Mouse (Mus musculus) liver, embryonic 12.5 days (tissue): ENCODE data around the gene Il1rl2. TPM values are rescaled to one million over a fixed set of nuclear protein-coding genes. Genes with fewer than 3 reads are reported as not detected.

Experiments
- ATAC-seq: fragments of 200-750 bp; cut with Nextera tagmentation; 2 replicates; pipeline ENCODE4 v1.8.0; 2017; ENCODE audit warnings: moderate number of reproducible peaks, mild to moderate bottlenecking, moderate library complexity
- H3K27ac ChIP-seq: fragments of 300-500 bp; sonication (generic); 2 replicates; pipeline ENCODE4 v1.5.1; 2016; ENCODE audit warnings: mild to moderate bottlenecking
- H3K27me3 ChIP-seq: fragments of 300-500 bp; sonication (generic); replicated peaks from 2 replicates; pipeline ENCODE4 v1.6.1; 2016; ENCODE audit warnings: mild to moderate bottlenecking, moderate library complexity
- H3K36me3 ChIP-seq: fragments of 300-500 bp; sonication (generic); 2 replicates; pipeline ENCODE4 v1.6.1; 2016; ENCODE audit warnings: mild to moderate bottlenecking, moderate library complexity
- H3K4me1 ChIP-seq: fragments of 300-500 bp; sonication (generic); 2 replicates; pipeline ENCODE4 v1.6.1; 2016
- H3K4me2 ChIP-seq: fragments of 300-500 bp; sonication (generic); 2 replicates; pipeline ENCODE4 v1.6.1; 2016; ENCODE audit warnings: mild to moderate bottlenecking, moderate library complexity
- H3K4me3 ChIP-seq: fragments of 300-500 bp; sonication (generic); 2 replicates; pipeline ENCODE4 v1.5.1; 2016; ENCODE audit warnings: mild to moderate bottlenecking, moderate library complexity
- H3K9ac ChIP-seq: fragments of 300-500 bp; sonication (generic); 2 replicates; pipeline ENCODE4 v1.6.1; 2016; ENCODE audit warnings: mild to moderate bottlenecking, moderate library complexity
- H3K9me3 ChIP-seq: fragments of 300-500 bp; sonication (generic); replicated peaks from 2 replicates; pipeline ENCODE4 v1.6.1; 2016; ENCODE audit warnings: mild to moderate bottlenecking, moderate library complexity
- WGBS: fragments of 180-500 bp; shearing (Covaris S2); methylation state at CpG from one replicate; pipeline ENCODE4 v1.1.7; 2016; ENCODE audit not compliant: insufficient replicate concordance; 5-methylcytosine and 5-hydroxymethylcytosine counted together
- polyA plus RNA-seq: library from polyadenylated mRNA; unstranded; fragments of >200 nt; fragmentation: Nextera tagmentation; extraction: Ambion mirVana; gene quantifications from 2 replicates; pipeline ENCODE4 v1.2.1, GENCODE M21; 2016

Gene Il1rl2
- polyA plus RNA-seq = 1.8 and 2.2 TPM in 2 replicates

DNA sequence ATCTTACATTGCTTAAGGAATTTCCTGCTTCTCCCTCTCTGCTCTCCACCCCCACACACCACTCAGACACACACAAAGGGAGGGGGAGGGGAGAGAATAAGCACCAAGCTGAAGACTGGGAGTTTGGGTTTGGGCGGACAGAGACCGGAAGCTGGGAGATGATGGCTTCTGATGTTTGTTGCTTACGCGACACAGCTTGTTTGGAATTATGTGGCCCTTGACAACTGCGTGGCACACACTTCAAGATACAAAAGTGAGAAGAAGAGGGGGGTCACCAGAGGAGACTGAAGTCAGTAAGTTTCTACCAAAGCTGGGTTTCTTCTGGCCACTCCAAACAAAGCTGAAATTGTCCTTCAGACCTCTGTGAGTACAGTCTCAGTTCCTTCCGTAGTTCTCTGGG is at the start of gene Il1rl2:
Gene Il1rl2 (plus strand): TSS at position 154 of the 400 bp plus-strand sequence.
- Histone ChIP-seq H3K27ac (no peak within 1 kb of the TSS), H3K36me3 (no peaks in the 10 kb centered on the region), H3K4me2 (peak within 1 kb of the TSS; percentile 77), H3K9ac (peak within 1 kb of the TSS; percentile 48), H3K4me1 (peaks cover 20% of the 10 kb centered on the region; the same call in 1 of the 2 replicates), H3K4me3 (peak within 1 kb of the TSS; percentile 55), H3K9me3 (no peaks in the 10 kb centered on the region), H3K27me3 (peaks cover 25% of the 10 kb centered on the region)
- 21% methylated on average over 6 of the region's 6 CpGs for WGBS
- no peak for ATAC-seq

DNA sequence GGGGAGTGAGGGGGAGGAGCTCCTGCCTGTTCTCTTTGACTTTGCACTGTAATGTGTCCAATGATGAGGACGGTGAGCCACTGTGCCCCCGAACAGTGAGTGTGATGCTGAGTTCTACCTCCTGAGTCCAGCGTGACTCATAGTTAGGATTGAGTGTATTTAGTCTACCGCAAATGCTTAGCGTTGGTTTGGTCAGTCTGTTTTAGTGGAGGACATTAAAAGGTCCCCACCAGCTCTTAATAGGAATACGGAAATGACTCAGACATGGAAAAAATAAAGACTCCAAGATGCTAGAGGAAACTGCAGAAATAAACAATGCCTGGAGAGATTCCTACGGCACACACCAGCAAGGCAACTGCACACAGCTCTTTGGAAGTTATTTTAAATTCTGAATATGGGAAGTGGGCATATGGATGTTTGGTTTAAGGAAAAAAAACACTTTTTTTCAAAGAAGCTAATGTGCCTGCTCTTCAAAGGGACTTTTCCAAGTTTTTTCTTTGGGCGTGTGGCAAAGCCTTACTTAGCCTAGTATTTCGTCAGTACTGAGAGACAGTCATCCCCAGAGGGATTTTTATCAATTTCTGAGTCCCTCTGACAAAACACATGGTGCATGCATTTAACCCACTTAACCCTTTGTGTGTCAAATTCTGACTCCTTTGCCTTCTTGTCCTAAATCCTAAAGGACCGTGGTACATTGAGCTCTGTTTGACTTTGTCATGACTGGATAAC is 49.0 kb upstream of the Il1rl2 start:
- H3K9me3 ChIP-seq = no peaks in the 10 kb centered on the region
- H3K4me1 ChIP-seq = peaks cover 29% of the 10 kb centered on the region; the same call in 1 of the 2 replicates
- no peaks in the 10 kb centered on the region for H3K27me3 ChIP-seq
- no peak overlapping the region for H3K4me3 ChIP-seq
- no peak overlapping the region for H3K4me2 ChIP-seq
- ATAC-seq = no peak
- no peak overlapping the region for H3K27ac ChIP-seq
- peaks cover 2% of the 10 kb centered on the region; the same call in 1 of the 2 replicates for H3K36me3 ChIP-seq
- WGBS = 69% methylated on average over 10 of the region's 10 CpGs
- H3K9ac ChIP-seq = no peak overlapping the region

DNA sequence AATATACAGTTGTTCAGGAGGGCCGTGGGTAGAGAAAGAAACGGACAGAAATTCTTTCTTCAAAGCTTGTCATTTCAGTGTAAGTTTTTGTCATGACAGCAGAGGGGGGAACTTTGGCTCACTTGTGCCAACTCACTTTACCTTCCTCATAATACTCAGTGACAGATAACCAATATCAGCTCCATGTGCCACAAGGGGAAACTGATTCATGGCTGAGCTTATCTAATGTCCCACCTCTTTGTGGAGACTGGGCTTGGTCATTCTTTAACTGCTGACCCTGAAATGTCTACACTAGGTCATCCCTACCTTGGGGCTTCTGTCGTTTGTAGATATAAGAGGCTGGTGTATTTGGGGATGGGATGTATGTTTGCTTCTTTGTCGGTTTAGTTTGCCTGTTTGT is 46.5 kb upstream of the Il1rl2 start:
- Histone ChIP-seq H3K4me3 (no peak overlapping the region), H3K9ac (no peak overlapping the region), H3K9me3 (no peaks in the 10 kb centered on the region), H3K4me1 (peaks cover 25% of the 10 kb centered on the region; the same call in 1 of the 2 replicates), H3K27me3 (no peaks in the 10 kb centered on the region), H3K27ac (no peak overlapping the region), H3K4me2 (no peak overlapping the region), H3K36me3 (peaks cover 2% of the 10 kb centered on the region; the same call in 1 of the 2 replicates)
- 49% methylated on average over 4 of the region's 4 CpGs for WGBS
- ATAC-seq = peak; percentile 36; the same call in 1 of the 2 replicates

DNA sequence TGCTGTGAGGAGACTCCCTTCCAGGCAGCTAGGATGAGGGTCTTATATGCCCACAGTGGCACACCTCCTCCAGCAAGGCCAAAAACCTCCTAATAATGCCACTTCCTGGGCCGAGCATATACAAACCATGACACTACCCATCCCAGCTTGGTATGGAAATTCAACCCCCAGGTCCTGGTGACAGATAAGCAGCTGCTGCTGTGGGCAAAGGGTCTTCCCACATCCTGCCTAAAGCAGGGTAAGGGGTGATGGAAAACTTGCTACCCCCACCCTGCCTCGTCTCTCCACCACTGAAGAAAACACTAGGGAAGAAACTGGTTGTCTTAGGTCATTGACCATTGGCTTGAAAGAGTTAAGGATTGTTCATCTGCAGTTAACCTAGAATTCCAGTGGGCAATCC is 45.7 kb upstream of the Il1rl2 start:
- Histone ChIP-seq H3K4me1 (peaks cover 25% of the 10 kb centered on the region), H3K4me2 (no peak overlapping the region), H3K27me3 (no peaks in the 10 kb centered on the region), H3K36me3 (peaks cover 2% of the 10 kb centered on the region; the same call in 1 of the 2 replicates), H3K9ac (no peak overlapping the region), H3K27ac (no peak overlapping the region), H3K4me3 (no peak overlapping the region), H3K9me3 (no peaks in the 10 kb centered on the region)
- WGBS = 36% methylated on average over 2 of the region's 2 CpGs
- ATAC-seq = no peak

DNA sequence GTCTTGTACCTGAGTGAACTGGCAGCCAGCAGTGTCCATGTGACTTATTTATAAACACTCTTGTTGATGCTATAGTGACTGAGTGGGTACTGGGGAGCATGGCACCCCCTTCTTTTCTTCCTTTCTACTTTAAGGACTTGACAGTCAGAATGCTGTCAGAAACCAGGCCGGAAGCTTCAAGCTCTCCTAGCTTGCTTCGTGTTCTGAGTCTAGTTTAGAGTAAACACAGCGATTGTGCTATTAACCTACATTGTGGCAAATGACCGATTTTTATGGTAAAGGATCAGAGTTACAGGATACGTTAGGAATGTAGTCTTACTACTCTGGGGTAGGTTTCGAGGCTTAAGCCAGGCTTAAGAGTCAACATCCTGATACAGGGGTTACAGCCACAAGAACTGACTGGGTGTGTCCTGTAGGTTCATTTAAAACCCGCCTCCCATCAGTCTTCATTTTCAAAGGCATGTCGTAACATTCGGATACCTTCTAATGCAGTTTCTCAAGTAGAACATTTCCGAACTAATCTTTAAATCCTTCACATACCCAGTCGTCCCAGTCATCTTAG is 45.1 kb upstream of the Il1rl2 start:
- peaks cover 2% of the 10 kb centered on the region; the same call in 1 of the 2 replicates for H3K36me3 ChIP-seq
- H3K9me3 ChIP-seq = no peaks in the 10 kb centered on the region
- H3K27ac ChIP-seq = no peak overlapping the region
- no peak overlapping the region for H3K9ac ChIP-seq
- H3K27me3 ChIP-seq = no peaks in the 10 kb centered on the region
- 68% methylated on average over 11 of the region's 11 CpGs for WGBS
- H3K4me2 ChIP-seq = no peak overlapping the region
- peaks cover 27% of the 10 kb centered on the region for H3K4me1 ChIP-seq
- no peak for ATAC-seq
- H3K4me3 ChIP-seq = no peak overlapping the region

DNA sequence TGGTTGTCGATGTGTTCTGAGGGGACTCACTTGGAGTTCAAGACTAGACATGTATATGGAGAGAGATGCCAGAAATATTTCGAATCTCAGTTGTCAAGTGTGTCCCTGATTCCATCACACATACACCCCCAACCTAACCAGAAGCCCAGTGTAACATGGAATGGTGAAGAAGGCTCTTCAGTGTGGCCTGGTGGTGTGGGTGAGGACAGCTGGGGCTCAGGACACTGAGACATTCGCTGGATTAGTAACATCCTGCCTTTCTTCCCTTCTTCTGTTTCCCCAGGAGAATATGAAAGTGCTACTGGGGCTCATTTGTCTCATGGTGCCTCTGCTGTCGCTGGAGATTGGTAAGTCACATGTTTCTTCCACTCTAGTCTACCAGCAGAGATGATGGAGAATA is 42.5 kb upstream of the Il1rl2 start:
- ATAC-seq = no peak
- no peak overlapping the region for H3K27ac ChIP-seq
- 55% methylated on average over 4 of the region's 4 CpGs for WGBS

DNA sequence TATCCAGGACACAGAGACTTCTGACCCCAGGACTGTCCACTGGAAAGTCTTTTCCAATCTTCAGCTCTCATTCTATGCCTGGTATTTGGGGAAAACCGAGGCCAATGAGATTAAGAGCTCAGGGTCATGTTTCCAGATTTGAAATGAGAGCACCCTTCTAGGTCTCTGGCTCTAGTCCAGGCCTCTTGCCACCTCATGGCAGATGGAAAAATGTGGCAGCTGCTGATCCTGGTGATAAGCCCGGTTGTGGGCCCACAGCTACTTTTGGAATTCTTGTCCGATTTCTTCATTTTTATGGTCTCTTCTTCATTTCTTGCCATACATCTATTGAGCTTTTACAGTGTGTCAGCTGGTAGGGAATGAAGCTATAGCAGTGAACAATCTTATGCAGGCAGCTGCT is 42.0 kb upstream of the Il1rl2 start:
- WGBS = 72% methylated on average over 3 of the region's 3 CpGs
- Histone ChIP-seq H3K36me3 (peaks cover 2% of the 10 kb centered on the region; the same call in 1 of the 2 replicates), H3K27me3 (no peaks in the 10 kb centered on the region), H3K4me1 (peaks cover 20% of the 10 kb centered on the region), H3K9ac (no peak overlapping the region), H3K4me2 (no peak overlapping the region), H3K9me3 (no peaks in the 10 kb centered on the region), H3K4me3 (no peak overlapping the region), H3K27ac (no peak overlapping the region)
- no peak for ATAC-seq

More for the DNA sequence above, 42.5 kb upstream of the Il1rl2 start:
- Histone ChIP-seq H3K27me3 (no peaks in the 10 kb centered on the region), H3K9ac (no peak overlapping the region), H3K4me1 (peaks cover 20% of the 10 kb centered on the region), H3K4me3 (no peak overlapping the region), H3K36me3 (peaks cover 2% of the 10 kb centered on the region; the same call in 1 of the 2 replicates), H3K9me3 (no peaks in the 10 kb centered on the region), H3K4me2 (no peak overlapping the region)

DNA sequence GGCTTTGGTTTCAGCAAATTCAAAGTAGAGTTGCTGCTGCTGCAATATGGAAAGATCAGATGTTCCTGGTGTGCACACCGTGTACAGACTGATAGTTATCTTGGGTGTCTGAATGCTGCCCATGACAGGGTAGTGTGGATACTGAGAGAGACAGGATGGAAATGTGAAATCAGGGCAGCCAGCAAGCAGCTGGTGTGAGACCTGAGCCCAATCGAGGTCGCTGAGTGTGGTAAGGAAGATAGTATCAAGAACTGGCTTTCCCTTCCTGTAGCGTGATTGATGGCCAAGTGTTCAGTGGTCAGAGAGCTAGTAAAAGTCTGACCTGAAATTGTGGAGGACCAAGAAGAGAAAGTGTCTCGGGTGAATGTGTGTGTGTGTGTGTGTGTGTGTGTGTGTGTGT is 40.4 kb upstream of the Il1rl2 start:
- Histone ChIP-seq H3K4me3 (no peak overlapping the region), H3K36me3 (peaks cover 2% of the 10 kb centered on the region; the same call in 1 of the 2 replicates), H3K9ac (no peak overlapping the region), H3K27ac (no peak overlapping the region), H3K4me1 (peaks cover 11% of the 10 kb centered on the region), H3K9me3 (no peaks in the 10 kb centered on the region), H3K4me2 (no peak overlapping the region), H3K27me3 (peaks cover 5% of the 10 kb centered on the region; the same call in 1 of the 2 replicates)
- ATAC-seq = no peak
- 19% methylated on average over 5 of the region's 5 CpGs for WGBS

DNA sequence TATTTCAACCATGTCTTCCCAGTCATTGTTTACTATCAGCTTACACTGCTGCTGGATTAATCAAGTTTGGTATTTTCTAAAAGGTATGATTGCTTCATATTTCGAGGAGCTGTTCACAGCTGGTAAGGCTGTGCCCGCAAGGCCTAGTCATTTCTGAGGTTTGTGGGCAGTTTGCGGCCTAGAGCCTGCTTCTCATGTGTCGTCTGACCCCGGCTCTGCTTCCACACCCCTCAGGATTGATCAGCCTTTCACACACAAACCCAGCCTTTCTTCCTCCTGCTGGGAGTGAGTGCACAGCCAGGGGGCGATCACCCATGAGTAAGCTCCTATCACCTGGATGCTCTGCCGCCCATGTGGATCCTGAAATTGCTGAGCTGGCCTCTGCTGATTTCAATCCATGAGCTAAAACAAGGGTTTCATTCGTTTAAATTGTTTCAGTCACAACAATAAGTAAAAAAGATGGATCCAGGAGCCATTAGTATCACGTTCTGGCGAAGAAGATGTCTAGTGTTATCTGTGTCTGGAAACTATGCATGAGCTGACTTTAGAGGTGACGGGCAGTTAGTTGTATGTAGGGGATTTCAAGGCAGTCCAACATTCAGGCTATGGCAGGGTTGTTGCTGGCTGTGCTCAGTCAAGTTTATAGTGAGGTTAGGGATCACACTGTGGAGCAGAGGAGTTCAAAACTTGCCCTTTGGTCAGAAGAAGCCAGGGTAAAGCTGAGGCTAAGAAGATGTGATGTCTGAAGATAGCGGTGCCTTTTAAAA is 33.7 kb upstream of the Il1rl2 start:
- no peak overlapping the region for H3K4me3 ChIP-seq
- no peak for ATAC-seq
- no peak overlapping the region for H3K4me2 ChIP-seq
- H3K9ac ChIP-seq = no peak overlapping the region
- peaks cover 12% of the 10 kb centered on the region for H3K36me3 ChIP-seq
- H3K9me3 ChIP-seq = no peaks in the 10 kb centered on the region
- H3K4me1 ChIP-seq = no peaks in the 10 kb centered on the region
- no peak overlapping the region for H3K27ac ChIP-seq
- peaks cover 5% of the 10 kb centered on the region; the same call in 1 of the 2 replicates for H3K27me3 ChIP-seq
- WGBS = 57% methylated on average over 12 of the region's 12 CpGs

DNA sequence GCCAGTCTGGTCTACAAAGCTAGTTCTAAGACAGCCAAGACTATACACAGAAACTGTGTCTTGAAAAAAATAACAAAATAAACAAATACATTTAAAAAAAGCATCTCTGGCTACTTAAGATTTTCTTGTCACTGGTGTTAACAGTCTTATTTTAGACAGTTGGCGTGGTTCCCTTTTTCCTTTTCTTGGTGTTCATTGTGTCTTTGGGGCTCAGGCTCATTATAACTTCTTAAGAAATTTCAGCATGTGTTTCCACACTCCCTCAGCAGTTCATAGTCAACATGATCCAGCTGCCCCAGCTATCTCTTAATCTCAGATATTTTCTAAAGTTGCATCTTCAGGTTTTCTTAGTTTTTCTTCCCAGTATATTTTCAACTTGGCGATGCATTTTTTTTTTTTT is 32.2 kb upstream of the Il1rl2 start:
- no peak for ATAC-seq
- H3K4me3 ChIP-seq = no peak overlapping the region
- H3K4me2 ChIP-seq = no peak overlapping the region
- 86% methylated on average over 2 of the region's 2 CpGs for WGBS
- H3K27ac ChIP-seq = no peak overlapping the region
- H3K4me1 ChIP-seq = peaks cover 6% of the 10 kb centered on the region; the same call in 1 of the 2 replicates
- peaks cover 12% of the 10 kb centered on the region for H3K36me3 ChIP-seq
- no peaks in the 10 kb centered on the region for H3K9me3 ChIP-seq
- H3K27me3 ChIP-seq = peaks cover 5% of the 10 kb centered on the region; the same call in 1 of the 2 replicates
- no peak overlapping the region for H3K9ac ChIP-seq

DNA sequence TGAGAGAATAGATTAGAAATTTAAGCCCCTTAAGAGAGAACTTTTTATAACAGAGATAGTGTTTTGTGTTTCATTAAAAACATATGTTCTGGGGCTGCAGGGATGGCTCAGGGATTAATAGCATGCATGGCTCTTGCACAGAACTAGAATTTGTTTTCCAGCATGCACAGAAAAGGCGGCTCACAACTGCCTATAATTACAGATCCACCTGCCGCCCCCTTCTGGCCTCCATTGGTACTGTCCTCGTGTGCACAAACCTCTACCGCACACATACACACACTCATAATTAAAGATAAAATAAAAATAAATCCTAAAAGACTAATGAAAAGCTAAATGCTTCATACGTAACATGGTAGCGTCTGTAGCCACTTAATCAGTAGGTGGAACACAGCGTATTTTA is 30.5 kb upstream of the Il1rl2 start:
- Histone ChIP-seq H3K4me1 (peaks cover 17% of the 10 kb centered on the region), H3K4me2 (no peak overlapping the region), H3K4me3 (no peak overlapping the region), H3K36me3 (peaks cover 15% of the 10 kb centered on the region), H3K27me3 (no peaks in the 10 kb centered on the region), H3K9me3 (no peaks in the 10 kb centered on the region), H3K27ac (no peak overlapping the region), H3K9ac (no peak overlapping the region)
- 86% methylated on average over 7 of the region's 7 CpGs for WGBS
- no peak for ATAC-seq

DNA sequence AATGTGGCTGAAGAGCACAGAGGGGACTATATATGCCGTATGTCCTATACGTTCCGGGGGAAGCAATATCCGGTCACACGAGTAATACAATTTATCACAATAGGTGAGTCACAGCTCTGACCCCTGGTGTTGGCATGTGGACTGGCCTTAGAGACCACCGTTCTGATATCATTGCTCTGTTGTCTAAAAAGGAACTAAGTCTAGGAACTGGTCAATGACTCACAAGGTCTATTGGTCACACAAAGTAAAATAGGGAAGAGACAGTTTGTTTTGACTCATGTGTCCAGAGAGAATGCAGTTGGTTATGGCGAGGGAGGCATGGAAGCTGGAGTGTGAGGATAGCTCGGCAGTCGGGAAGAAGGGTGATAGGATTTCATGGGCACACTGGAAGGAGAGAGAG is 29.6 kb upstream of the Il1rl2 start:
- no peak for ATAC-seq
- H3K4me3 ChIP-seq = no peak overlapping the region
- no peak overlapping the region for H3K27ac ChIP-seq
- no peak overlapping the region for H3K4me2 ChIP-seq
- WGBS = 59% methylated on average over 9 of the region's 9 CpGs
- no peak overlapping the region for H3K9ac ChIP-seq
- no peaks in the 10 kb centered on the region for H3K27me3 ChIP-seq
- peaks cover 21% of the 10 kb centered on the region for H3K36me3 ChIP-seq
- H3K9me3 ChIP-seq = no peaks in the 10 kb centered on the region
- peaks cover 17% of the 10 kb centered on the region for H3K4me1 ChIP-seq
